Mouse (Mus musculus): ENCODE measurements around the gene Sh3bgrl.
"Not testable (repeated sequence)": the region's sequence is repeated elsewhere in the genome, so short reads cannot be mapped to it uniquely, and the experiment has no call there.

The Sh3bgrl gene

DNA sequence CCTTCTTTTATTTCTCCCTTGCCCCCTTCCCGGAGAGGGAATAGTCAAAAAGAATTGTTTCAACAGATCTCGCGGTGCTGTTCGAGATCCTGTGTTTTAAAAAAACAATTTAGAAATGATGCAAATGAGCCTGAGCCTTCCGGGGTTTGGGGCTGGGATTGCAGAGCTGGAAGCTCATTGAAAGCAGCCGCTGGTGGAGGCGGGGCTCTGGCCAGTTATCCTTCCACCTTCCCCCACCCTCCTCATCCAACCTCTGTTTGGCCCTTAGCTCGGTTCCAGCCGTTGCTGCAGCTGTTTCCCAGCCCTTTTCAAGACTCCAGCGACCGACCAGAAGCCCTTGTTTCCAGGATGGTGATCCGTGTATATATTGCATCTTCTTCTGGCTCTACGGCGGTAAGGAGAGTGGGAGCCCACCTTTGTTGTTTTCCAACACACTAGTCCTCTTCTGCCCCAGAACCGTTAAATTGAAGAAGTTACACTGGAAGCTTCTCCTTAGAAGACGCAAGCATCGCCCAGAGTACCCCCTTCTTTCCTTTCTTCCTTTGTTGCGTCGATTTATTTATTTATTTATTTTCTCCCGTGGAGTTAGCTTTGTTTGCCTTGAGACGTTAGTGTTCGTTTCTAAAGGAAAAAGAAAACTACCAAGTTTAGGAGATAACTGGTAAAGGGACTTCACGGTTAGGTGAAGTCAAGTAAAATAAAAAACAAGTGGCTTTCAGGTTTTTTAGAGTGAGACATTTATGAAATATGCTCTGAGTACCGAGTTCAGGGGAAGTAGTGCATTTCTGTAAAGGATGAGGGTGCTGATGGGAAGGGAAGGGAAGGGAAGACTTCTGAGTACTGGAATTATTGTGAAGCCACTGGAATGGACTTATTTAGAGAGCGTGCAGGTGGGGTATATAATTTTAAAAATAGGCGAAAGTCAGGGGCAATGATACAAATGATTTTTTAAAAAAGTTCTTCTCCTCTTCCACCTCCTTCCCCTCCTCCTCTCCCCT is at the start of gene Sh3bgrl:
TSS of gene Sh3bgrl (plus strand) at position 121 of the 998 bp plus-strand sequence.
- DNase-seq (ENCODE audit: low spot score): no peak

DNA sequence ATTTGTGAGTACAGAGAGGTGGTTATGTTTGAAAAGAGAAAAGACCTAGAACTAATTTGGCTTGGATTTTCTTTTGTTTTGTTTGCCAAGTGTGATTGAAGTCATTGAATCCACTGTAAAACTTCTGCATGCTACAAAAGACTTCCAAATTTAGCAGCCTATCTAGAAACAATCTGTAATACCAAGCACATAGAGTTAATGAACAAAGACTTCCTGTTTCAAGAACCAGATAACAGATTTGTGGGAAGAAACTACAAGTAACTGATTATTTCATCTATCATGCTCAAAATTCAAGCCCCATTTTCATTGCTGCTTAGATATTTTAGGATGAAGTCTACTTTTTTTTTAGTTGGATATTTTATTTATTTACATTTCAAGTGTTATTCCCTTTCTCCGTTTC is 47.4 kb upstream of the Sh3bgrl start:
- no peak for DNase-seq (ENCODE audit: low spot score)

DNA sequence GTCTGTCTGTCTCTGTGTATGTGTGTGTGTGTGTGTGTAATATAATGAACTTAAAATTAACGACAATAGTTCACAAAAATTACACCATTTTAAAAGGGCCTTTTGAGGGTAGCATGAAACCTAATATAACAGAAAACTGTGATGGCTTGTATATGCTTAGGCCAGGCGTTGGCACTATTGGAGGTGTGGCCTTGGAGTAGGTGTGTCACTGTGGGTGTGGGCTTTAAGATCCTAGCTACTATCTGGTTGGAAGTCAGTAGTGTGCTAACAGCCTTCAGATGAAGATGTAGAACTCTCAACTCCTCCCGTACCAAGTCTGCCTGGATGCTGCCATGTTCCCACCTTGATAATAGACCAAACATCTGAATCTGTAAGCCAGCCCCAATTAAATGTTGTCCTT is 23.4 kb upstream of the Sh3bgrl start:
- DNase-seq (ENCODE audit: low spot score): no peak

DNA sequence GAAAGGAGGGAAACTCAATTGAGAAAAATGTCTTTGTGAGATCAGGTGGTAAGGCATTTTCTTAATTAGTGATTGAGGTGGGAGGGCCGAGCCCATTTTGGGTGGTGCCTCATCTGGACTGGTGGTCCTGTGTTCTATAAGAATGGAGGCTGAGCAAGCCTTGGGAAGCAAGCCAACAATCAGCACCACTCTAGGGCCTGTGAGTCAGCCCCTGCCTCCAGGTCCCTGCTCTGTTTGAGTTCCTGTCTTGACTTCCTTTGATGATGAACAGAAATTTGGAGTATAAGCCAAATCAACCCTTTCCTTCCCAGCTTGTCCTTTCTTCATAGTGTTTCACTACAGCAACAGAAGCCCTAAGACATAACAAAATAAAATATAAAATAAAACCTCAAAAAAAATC is 19.4 kb upstream of the Sh3bgrl start:
- no peak for DNase-seq (ENCODE audit: low spot score)

DNA sequence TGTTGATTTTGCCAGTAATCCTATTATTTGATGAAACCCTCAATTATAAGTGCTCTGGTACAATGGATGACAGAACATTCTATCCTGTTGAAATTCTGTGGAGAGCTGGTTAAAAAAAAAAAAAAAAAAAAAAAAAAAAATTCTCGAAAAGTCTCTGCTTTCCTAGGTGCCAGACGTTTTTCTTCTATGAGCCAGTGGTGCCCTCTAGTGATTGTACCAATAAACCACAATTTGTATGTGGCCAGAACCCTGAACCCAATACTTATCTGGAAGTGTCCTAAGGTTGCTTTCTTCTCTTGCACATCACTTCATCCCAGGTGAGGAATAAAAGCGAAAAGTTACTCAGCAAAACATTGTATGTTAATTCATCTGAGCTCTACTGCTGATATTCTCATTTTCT is 18.8 kb upstream of the Sh3bgrl start:
- DNase-seq (ENCODE audit: low spot score): no peak

DNA sequence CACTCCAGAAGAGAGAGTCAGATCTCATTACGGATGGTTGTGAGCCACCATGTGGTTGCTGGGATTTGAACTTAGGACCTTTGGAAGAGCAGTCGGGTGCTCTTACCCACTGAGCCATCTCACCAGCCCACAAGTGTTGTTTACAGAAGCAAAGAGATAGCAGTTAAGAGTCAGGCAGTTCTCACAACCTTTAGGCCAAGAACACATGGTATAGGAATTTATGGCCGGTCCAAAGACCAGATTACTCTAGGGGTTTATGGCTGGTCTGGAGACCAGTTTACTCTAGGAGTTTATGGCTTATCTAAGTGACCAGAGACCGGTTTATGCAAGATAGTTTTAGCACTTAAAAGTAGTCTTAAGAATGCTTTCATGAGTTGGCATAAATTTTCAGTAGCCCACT is 15.8 kb upstream of the Sh3bgrl start:
- DNase-seq (ENCODE audit: low spot score): not testable (repeated sequence)

DNA sequence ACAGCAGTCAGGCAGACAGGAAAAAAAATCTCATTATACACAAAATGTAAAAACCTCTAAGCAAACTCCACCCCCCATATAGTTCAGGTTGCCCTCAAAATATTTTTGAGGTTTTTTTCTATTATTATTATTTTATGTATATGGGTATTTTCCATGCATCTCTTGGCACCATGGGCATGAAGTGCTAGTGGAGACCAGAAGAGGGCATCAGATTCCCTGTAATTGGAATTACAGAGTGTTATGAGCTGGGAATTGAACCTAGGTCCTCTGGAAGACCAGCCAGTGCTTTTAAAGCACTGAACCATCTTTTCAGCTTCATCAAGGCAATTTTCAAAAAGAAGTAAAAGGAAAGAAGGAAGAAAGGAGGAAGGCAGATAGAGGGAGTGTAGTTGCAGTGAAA is 8.1 kb upstream of the Sh3bgrl start:
- DNase-seq (ENCODE audit: low spot score): no peak

DNA sequence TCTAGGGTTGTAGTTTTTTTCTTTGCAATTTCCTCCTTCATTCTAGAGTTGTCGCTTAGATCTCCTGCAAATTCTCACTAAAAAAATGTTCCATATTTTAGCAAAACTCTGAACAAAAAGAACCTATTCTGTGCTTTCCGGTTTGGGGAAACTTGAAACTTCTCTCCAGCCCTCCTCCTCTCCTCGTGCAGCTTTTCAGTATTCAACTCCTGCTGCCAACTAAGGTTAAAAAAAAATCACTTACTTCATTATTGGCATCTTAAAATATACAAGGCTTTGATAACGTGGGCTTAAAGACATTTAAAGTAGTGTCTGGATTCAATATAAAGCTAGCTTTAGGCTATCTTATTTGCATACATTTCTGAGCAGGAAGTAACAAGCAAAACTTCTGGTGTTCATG is 365 bp upstream of the Sh3bgrl start:
- DNase-seq (ENCODE audit: low spot score): no peak

DNA sequence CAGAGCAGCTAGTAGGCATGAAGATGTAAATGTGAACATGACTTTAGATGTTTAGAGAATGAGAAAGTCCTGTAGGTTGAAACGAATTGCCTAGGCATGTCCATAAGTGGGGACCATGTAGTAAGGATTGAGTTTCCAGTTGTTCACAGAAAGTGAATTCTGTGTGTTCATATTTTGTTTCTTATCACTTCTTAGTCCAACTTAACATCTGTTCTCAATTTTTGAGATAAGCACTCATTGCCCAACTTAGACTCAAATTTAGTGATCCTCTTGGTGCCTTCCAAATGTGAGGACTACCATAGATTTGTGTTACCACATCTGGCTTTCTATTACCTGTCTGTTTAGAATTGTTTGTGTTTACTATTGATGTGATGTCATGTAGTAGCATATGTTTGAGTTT is 3.3 kb downstream of the Sh3bgrl start:
- DNase-seq (ENCODE audit: low spot score): no peak

DNA sequence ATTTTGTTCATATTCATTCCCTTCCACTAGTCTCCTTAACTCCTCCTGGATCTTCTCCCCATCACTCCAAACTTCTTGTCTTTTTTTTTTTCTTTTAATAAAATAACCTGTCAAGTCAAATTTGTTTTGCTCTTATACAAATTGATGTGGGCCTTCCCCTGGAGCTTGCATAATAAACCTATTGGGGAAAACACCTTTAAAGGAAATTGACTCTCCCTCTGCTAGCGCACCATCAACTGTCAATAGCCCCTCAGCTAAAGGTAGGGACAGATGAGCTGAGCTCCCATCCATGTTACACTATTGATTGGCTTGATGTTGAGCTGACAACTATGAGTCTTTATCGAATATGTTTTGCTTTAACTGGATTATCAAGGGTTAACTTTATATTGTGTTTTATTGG is 5.3 kb downstream of the Sh3bgrl start:
- DNase-seq (ENCODE audit: low spot score): no peak

DNA sequence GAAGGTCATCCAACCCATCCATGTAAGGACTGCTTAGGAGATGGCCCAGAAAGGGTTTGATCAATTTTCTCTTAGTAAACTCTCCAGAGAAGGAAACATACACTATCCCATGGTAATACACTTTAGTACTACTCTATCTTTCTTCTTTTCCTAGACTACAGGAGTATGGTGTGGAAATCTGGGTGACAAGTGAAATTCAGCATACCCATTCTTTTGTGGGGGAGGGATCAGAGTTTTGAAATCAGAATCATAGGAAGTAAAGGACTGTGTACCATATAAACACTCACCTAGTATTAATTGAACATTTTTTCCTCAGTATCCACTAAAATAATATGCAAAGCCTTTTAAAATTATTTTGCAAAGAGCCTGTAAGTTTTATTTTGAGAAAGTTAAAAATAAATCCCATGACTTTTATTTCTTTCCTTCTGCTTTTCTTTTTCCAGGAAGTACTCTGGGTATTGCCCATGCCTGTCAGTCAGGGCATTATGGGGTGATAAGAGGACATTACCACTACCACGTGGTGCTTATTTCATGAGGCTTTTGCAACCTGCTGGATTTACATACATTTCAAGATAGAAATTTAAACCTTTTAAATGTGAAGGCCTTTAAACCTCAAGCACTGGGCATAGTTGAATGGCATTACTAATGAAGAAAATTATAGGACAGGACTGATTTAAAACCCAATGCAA is 13.1 kb downstream of the Sh3bgrl start:
- DNase-seq (ENCODE audit: low spot score): no peak

DNA sequence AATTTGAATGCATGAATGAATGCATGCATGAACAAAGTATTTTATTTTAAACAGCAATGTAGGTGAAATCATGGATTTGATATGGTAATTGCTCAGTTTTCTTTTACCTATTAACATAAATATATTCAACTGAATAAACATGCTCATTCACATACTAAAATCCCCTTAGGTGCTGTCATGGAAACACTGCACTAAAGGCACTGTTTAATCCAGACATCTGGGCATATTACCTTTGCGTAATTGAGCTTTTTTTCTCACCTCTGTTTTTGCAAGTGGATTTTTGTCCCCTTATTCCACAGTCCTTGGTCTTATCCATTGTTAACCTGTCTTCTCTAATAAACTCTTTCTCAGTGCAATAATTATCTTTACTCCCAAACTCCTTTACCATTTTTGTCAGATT is 17.7 kb downstream of the Sh3bgrl start:
- DNase-seq (ENCODE audit: low spot score): no peak

DNA sequence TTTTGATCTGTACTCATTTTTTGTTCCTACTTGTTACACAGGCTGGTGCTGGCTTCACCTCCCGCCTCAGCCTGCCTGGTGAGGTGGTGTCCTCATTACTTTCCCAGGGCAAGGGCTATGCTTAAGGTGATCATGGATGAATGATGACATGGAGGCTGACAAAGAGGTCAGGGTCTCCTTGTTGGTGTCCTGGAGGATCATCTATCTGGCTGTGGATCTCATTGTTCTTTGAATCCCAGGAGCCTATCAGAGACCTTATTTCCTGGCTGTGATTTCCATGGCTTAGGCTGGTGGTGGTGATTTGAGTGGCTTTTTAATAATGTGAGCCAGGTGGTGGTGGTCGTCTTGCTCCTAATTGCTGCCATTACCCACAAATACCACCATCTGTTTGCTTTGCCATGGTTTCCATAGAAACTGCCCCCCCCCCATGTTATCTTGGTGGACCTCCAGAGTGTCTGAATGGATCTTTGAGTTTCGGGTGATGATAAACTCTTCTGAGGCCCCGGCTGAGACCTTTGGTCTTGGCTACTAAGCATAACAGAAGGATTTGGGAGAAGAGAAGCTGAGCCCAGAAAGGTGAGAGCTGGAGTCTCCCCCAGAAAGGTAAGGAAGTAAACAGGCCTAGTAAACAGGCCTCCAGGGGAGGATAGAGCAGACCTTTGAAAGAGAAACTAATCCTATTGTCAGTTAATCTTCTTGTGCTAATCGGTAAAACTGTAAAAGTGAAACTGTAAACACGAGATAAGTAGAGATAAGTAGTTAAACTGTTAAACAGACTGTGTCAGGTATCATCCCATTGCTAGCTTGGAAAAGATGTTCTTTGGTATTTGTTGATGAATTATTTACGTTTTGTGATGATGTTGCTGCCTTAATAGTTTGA is 18.5 kb downstream of the Sh3bgrl start:
- DNase-seq (ENCODE audit: low spot score): no peak

DNA sequence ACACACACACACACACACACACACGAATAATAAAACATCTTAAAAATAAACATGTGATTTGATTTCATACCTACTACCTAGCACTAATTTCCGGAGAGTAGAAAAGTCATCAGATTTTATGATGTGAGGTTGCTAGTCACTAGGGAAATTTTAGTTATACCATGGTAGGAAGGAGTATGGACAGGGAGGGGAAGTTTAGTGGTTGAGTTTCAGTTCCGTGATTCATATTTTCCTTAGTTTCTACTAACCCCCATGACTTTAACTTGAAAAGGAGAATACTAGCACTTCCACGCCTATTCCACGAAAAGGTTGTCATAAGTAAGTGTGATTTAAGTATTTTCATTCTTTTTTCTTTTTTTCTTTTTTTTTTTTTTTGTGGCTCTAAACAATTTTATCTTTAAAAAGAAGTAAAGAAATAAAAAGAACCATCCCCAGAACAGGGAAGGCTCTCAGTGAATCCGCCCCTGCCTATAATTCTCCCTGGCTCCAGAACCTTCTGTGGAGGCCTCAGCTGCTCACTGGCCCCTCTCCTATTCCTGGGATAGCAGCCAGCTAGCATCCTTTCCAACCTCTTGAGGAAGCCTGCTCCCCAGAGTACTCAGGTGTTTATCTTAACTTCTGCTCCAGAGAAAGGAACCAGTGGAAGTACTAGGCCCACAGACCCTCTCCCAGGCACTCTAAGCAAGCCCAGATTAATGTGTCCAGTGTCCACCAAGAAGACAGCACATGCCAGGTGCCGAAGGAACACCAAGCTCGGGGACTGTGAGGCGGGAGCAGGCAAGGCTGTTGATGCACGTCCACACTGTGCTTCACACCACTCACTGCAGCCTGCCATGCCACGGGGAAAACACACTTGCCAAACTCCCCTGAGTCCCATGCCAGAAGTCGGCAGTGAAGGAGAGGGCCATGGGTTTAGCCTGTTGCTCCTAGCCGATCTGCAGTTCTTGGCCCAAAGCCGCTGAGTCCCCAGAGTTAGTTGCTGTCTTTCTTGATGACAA is 25.0 kb downstream of the Sh3bgrl start:
- no peak for DNase-seq (ENCODE audit: low spot score)

DNA sequence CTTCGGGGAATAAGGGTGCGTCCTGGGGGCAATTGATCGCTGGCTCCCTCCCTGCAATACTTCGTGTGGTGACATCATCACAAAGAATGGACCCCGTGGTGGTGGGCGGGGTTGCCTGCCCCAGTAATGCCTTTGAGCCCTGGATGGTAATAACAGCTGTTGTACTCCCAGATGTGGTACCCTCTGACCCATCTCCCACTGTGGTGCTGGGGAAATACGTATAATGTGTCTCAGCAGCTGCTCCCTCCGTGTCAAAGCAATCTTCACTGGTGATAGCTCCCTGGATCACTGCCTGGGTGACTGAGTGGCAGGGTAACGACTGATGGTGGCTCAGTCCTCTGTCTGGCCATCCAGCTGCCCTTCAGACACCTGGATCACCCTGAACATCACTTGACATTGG is 26.0 kb downstream of the Sh3bgrl start:
- DNase-seq (ENCODE audit: low spot score): no peak

DNA sequence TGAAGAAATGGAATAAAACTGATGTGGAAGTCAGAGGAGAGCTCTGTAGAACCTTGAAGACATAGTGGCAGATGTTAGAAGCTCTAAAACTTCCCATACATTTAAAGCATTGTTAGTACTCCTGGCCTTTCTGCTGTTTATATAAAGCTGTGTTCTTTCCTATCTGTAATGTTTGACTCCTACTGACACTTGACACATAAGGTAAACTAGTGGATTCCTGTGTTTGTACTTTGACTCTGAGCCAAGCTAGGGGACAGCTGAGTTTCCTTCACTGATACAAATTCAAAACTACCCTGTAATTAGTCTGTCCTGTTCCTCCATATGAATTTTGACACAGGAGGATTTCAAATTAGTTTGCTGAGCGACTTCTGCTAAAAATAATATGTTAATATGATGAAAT is 27.5 kb downstream of the Sh3bgrl start:
- no peak for DNase-seq (ENCODE audit: low spot score)

DNA sequence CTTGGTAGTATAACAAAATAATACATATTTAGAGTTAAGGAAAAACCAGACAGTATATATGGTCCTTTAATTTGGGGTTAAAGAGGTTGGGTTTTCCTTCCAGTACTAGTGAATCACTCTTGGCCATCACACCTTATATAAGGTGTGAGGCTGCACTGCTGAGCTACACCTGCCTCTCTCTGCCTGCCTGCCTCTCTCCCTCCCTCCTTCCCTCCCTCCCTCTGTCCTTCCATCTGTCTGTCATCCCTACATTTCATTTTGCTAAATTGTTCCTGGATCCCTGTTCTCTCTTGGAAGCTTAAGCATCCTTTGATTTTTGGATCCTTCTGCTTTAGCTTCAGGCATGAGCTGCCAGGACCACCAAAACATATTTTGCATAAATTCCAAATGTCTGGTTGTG is 28.6 kb downstream of the Sh3bgrl start:
- no peak for DNase-seq (ENCODE audit: low spot score)

DNA sequence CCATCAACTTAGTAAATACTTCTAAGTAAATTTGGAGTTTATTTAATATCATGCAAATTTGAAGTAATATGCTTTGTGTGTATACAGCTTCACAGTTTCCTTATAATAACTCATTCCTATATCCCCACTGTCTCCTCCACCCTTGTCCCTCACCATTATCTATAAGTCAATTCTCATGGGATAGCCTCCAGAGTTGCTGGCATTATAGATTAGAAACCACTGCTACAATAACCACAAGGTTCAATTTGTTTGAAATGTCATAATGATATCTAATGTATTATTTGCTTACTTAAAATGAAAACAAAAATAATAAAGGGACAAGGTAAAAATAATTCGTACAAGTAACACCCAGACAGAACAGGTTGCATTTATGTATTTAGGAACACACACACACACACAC is 31.7 kb downstream of the Sh3bgrl start:
- DNase-seq (ENCODE audit: low spot score): no peak

DNA sequence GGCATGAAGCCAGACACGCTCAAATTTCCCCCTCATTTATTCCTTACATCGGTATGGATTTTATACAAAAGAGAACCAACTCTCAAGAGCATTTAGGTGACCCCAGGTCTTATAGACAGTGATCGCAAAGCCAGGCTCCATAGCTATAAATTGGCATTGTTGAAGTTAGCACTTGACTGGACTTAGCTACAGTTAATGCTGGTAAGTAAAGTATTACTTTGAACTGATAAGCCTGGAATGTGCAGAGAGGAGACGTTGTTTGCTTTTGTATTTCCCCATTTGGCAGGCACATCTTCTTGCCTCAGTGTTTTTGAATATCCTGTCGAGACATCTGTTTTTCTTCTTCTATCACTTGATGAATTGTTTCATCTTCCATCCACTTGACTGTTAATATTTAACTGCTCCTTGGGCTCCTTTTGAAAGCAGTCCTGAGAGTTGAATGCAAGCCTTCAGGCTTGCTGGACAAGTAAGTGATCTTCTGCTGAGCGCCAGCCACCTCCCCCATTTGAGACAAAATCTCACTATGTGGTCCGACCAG is 32.5 kb downstream of the Sh3bgrl start:
- no peak for DNase-seq (ENCODE audit: low spot score)

DNA sequence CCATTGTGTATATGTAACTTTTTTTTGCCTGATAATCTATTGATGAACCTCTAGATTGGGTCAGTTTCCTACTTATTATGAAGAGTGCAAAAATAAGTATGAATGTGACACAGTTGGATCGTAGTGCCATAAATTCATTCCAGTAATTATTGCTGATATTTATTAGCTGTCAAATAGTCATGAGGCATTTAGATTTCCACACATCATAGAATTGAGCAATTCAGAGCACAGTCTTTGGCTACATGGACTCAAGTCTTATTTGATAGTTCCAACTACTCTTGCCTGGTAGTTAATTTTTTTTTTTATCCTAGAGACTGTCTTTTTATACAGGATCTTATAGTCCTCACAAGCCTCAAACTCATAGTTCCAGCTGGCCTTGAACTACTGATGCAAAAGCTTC is 34.9 kb downstream of the Sh3bgrl start:
- no peak for DNase-seq (ENCODE audit: low spot score)

DNA sequence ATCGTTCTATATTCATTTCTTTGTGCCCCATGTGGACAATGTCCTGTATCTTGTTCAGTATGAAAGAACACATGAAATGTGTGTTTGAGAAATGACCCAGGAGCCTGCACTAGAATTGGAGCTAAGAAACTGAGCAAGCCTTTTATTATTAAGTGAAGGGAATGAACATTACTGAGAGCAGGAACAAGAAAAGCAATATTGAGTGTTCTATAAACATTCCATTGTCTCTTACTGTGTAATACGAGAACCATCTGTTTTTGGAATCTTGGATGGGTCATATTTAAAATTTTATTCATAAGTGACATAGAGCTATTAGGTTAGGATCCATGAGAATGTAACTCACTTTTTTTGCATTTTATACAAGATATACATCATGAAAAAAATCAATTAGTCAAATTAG is 36.7 kb downstream of the Sh3bgrl start:
- DNase-seq (ENCODE audit: low spot score): no peak

All from layer of hippocampus, adult 9-10 months (tissue).